Mouse (Mus musculus) hindbrain, embryonic 14.5 days (tissue): Measurements from ENCODE around the gene Rph3al. TPM values are rescaled to one million over a fixed set of nuclear protein-coding genes. Genes with fewer than 3 reads are reported as not detected.

ENCODE experiments used
- ATAC-seq: fragments of 200-750 bp; cut with Nextera tagmentation; 2 replicates; pipeline ENCODE4 v1.8.0; 2017; ENCODE audit warnings: moderate number of reproducible peaks, mild to moderate bottlenecking, moderate TSS enrichment, moderate library complexity; ENCODE audit not compliant: low FRiP score
- DNase-seq: peaks from one replicate; pipeline ENCODE4 v3.0.0-alpha.2; 2015; ENCODE audit warnings: low spot score
- H3K27ac ChIP-seq: fragments of 300-500 bp; sonication (generic); 2 replicates; pipeline ENCODE4 v1.5.1; 2014; ENCODE audit warnings: mild to moderate bottlenecking, moderate library complexity
- H3K27me3 ChIP-seq: fragments of 300-500 bp; sonication (generic); 2 replicates; pipeline ENCODE4 v1.6.1; 2014; ENCODE audit warnings: mild to moderate bottlenecking, low read length, mixed read lengths; ENCODE audit not compliant: control insufficient read depth, insufficient read depth
- H3K36me3 ChIP-seq: fragments of 300-500 bp; sonication (generic); replicated peaks from 2 replicates; pipeline ENCODE4 v1.6.1; 2014; ENCODE audit not compliant: control insufficient read depth, insufficient read depth
- H3K4me1 ChIP-seq: fragments of 300-500 bp; sonication (generic); replicated peaks from 2 replicates; pipeline ENCODE4 v1.6.1; 2014; ENCODE audit warnings: antibody characterized with exemption, low read length, mixed read lengths; ENCODE audit not compliant: control insufficient read depth, insufficient read depth
- H3K4me2 ChIP-seq: fragments of 300-500 bp; sonication (generic); replicated peaks from 2 replicates; pipeline ENCODE4 v1.6.1; 2014; ENCODE audit warnings: mild to moderate bottlenecking, moderate library complexity
- H3K4me3 ChIP-seq: fragments of 300-500 bp; sonication (generic); replicated peaks from 2 replicates; pipeline ENCODE4 v1.5.1; 2014; ENCODE audit warnings: mild to moderate bottlenecking, low read length
- H3K9ac ChIP-seq: fragments of 300-500 bp; sonication (generic); 2 replicates; pipeline ENCODE4 v1.6.1; 2014
- H3K9me3 ChIP-seq: fragments of 300-500 bp; sonication (generic); 2 replicates; pipeline ENCODE4 v1.6.1; 2016; ENCODE audit warnings: low read length; ENCODE audit not compliant: control insufficient read depth
- WGBS: fragments of 180-500 bp; shearing (Covaris S2); extraction: QIAGEN DNeasy Blood & Tissue Kit; methylation state at CpG from one replicate; pipeline ENCODE4 v1.1.7; 2014; 5-methylcytosine and 5-hydroxymethylcytosine counted together
- polyA plus RNA-seq: library from polyadenylated mRNA; unstranded; fragments of >200 nt; fragmentation: Nextera tagmentation; extraction: Ambion mirVana; gene quantifications from 2 replicates; pipeline ENCODE4 v1.2.1, GENCODE M21; 2014

Rph3al gene
- polyA plus RNA-seq, 1 experiment from 2014 or later = 2.9 TPM

DNA sequence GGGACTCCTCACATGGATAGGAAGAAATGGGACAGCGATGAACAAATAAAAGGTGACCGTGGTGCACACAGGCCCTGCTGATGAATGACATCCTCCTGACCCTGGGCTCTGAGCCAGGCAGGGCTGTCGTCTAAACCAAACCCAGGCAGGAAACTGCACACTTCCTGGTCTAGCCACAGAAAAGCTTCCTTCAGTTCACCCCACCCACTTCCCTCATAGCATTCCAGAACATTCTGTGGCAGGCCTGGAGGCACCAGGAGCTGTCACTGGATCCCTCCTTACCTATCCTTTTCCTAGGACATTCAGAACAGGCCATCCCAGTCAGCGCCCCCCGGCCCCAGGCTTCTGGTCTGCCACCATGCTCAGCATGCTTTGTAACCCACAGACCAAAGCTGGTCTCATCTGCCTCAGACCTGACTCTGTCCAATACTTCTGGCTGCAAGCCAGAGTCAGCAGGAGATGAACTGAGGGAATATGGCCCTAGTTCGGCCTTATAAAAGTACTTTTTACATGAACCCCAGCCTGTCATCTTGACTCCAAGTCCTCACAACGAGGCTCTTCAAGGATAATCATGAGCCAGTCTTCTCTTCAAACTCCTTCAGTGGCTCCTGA, 2.3 kb downstream of the Rph3al start:
- DNase-seq (no peak), ATAC-seq (no peak)
- WGBS = 60% methylated on average over 7 of the region's 7 CpGs
- no peaks in the 10 kb centered on the region for H3K9me3 ChIP-seq
- H3K27me3 ChIP-seq = no peaks in the 10 kb centered on the region
- 0 out of 2 replicates have a peak, but pooled peaks cover 11% of the 10 kb centered on the region for H3K4me1 ChIP-seq
- no peak overlapping the region for H3K4me3 ChIP-seq
- no peak overlapping the region for H3K27ac ChIP-seq
- H3K9ac ChIP-seq = no peak overlapping the region
- H3K4me2 ChIP-seq = no peak overlapping the region
- H3K36me3 ChIP-seq = no peaks in the 10 kb centered on the region

DNA sequence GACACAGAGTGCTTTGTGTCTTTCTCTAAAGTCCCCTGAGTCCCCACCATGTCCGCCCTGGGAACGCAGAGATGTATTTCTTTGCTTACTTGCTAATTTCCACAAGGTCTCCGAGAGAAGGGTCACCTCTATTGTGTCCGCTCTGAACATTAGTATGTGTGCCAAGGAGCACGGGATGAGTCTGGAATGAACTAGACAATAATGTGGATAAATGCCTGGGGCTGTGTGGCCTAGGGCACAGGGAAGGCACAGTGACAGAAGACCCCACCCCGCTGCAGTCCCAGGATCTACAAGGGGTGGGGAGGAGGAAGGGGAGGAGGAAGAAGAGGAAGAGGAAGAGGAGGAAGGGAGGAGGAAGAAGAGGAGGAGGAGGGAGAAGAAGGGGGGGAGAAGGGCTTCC, 3.8 kb downstream of the Rph3al start:
- H3K27me3 ChIP-seq = no peaks in the 10 kb centered on the region
- H3K4me2 ChIP-seq = no peak overlapping the region
- ATAC-seq = no peak
- H3K9me3 ChIP-seq = no peaks in the 10 kb centered on the region
- H3K27ac ChIP-seq = no peak overlapping the region
- no peak for DNase-seq
- H3K4me3 ChIP-seq = no peak overlapping the region
- 27% methylated on average over 6 of the region's 6 CpGs for WGBS
- H3K9ac ChIP-seq = no peak overlapping the region
- H3K36me3 ChIP-seq = no peaks in the 10 kb centered on the region
- 0 out of 2 replicates have a peak, but pooled peaks cover 11% of the 10 kb centered on the region for H3K4me1 ChIP-seq

DNA sequence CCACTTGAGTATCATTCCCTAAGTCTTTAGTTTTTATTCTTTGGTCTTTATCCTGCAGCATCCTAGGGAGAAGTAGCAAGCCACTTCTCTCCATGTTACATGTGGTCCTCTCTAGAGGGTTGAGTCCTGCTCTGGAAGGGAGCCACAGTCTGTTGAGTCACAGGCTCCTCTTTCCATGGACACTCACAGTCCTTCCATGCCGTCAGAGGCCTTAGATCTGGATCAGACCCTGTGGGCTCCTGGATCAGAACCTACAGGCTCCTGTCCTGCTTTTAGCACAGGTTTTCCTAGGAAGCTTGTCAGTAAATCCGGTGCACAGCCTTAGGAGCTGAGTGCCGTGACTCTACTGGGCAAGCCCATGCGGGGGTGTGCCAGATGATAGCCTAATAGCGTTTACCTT, 4.9 kb downstream of the Rph3al start:
- H3K4me2 ChIP-seq = no peak overlapping the region
- no peak overlapping the region for H3K9ac ChIP-seq
- 92% methylated on average over 5 of the region's 5 CpGs for WGBS
- no peaks in the 10 kb centered on the region for H3K9me3 ChIP-seq
- H3K27ac ChIP-seq = no peak overlapping the region
- ATAC-seq = no peak
- H3K36me3 ChIP-seq = no peaks in the 10 kb centered on the region
- no peak overlapping the region for H3K4me3 ChIP-seq
- DNase-seq = no peak
- H3K4me1 ChIP-seq = 0 out of 2 replicates have a peak, but pooled peaks cover 11% of the 10 kb centered on the region
- H3K27me3 ChIP-seq = no peaks in the 10 kb centered on the region

DNA sequence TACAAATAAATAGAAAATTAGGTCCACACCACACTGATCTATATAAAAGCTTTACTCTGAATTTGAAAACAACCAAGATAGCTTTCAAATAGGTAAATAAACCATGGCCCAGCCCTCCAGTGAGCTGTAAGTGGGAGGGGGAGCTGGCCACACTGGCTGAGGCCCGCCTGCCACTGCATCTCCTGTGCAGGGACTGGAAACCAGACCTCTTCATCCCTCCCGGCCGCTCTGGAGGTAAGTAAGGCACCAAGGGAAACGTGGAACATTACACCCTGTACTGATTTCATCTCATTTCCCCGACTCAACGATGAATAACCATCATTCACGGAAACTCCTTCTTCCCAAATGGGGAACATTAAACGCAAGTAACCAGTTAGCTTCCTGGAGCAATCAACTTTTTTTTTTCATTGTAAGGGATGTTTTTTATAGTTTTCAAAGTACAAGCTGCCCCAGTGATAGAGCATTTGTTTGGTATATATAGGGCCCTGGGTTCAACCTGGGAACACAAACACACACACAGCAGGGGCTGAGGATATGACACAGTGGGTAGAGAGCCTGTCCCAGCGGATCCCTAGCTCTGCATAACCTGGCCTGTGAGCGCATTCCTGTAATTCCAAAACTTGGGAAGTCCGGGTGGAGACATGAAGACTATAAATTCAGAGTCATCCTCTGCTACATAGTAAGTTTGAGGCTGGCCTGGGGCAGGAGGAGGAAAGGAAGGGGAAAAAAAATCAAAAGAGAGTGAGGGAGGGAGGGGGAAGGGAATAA, 7.1 kb downstream of the Rph3al start:
- Histone ChIP-seq H3K36me3 (no peaks in the 10 kb centered on the region), H3K27ac (no peak overlapping the region), H3K9me3 (no peaks in the 10 kb centered on the region), H3K4me2 (no peak overlapping the region), H3K4me1 (peaks cover 18% of the 10 kb centered on the region; the same call in 1 of the 2 replicates), H3K4me3 (no peak overlapping the region), H3K9ac (no peak overlapping the region), H3K27me3 (no peaks in the 10 kb centered on the region)
- WGBS = 60% methylated on average over 11 of the region's 11 CpGs
- no peak for DNase-seq
- ATAC-seq = no peak

DNA sequence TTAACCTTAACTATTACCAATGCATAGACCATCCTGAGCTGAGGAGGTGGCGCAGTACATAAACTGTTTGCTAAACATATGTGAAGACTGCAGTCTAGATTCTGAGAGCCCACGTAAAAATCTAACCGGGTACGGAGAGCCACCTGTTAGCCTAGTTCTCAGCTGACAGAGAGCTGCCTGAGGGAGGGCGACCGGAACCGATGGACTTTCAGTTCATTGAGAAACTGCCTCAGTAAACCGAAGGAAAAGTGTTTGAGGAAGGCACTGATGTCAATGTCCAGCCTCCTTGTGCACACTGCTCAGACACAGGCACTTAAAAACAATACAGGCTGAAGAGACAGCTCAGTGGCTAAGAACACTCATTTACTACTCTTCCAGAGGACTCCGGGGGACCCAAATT, 8.0 kb downstream of the Rph3al start:
- H3K36me3 ChIP-seq = no peaks in the 10 kb centered on the region
- H3K27ac ChIP-seq = no peak overlapping the region
- no peaks in the 10 kb centered on the region for H3K9me3 ChIP-seq
- no peak for DNase-seq
- no peak overlapping the region for H3K9ac ChIP-seq
- no peak overlapping the region for H3K4me2 ChIP-seq
- WGBS = 79% methylated on average over 9 of the region's 9 CpGs
- no peak for ATAC-seq
- H3K27me3 ChIP-seq = no peaks in the 10 kb centered on the region
- peaks cover 14% of the 10 kb centered on the region; the same call in 1 of the 2 replicates for H3K4me1 ChIP-seq
- H3K4me3 ChIP-seq = no peak overlapping the region

DNA sequence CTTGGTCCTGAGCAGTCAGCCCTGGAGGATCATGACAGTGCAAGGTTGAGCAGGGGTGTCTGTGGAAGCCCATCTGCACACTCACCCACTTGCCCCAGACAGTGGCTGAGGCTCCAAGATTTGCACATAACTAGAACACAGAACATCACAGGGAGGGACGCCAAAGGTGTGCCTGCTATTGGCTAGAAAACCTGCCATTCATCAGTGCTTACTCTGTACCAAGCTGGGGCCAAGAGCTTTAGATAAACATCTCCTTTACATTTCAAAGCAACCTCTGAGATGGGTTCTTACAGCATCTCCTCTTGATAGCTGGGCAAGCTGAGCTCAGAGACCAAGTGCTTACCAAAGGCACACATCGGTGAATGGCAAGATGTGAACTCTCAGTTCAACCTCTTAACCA, 10.3 kb downstream of the Rph3al start:
- H3K27ac ChIP-seq = no peak overlapping the region
- H3K27me3 ChIP-seq = no peaks in the 10 kb centered on the region
- no peaks in the 10 kb centered on the region for H3K9me3 ChIP-seq
- no peak overlapping the region for H3K9ac ChIP-seq
- H3K4me2 ChIP-seq = no peak overlapping the region
- H3K4me3 ChIP-seq = no peak overlapping the region
- ATAC-seq (no peak), DNase-seq (no peak)
- 84% methylated on average over 2 of the region's 2 CpGs for WGBS
- H3K36me3 ChIP-seq = no peaks in the 10 kb centered on the region
- peaks cover 7% of the 10 kb centered on the region; the same call in 1 of the 2 replicates for H3K4me1 ChIP-seq

DNA sequence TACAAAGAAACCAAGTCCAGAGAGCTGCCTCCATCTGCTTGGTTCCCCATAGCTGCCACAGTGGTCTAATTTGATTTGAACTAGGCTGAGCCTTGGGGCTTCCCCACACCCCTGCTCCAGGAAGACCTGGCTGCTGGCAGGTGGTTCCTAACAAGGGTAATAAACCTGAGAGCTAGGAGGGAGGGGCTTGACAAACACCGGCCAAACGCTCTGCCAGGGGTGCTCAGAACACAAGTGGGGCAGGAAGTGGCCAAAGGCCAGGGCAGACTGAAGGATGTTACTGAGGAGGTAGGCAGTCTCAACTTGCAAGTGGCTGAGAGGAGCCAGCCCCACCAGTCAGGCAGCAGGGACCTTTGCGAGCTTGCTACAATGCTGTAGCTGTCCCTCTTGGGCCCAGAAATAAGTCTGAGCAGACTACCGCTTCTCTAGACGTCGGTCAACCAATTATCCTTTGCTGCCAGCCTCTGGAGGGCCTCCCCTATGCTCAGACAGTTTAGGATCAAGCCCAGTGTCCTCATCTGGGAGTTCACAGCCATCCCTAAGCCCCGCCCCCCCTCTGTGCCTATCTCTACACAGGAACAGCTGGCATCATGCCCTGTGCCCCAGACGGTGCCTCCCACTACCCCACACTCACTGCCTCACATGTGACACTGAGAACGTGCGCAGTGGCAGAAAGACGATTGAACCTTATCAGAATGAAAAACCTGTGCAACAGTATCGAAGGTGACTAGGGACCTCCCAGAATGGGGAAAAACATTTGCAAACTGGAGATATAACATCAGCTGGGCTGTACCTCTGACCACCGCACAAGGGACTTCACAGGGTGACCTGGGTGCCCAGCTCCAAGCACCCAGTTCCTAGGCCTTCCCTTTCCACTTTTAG, 11.6 kb downstream of the Rph3al start:
- no peak overlapping the region for H3K27ac ChIP-seq
- no peak overlapping the region for H3K4me2 ChIP-seq
- DNase-seq = no peak
- no peaks in the 10 kb centered on the region for H3K36me3 ChIP-seq
- H3K9me3 ChIP-seq = no peaks in the 10 kb centered on the region
- WGBS = 57% methylated on average over 13 of the region's 13 CpGs
- H3K4me3 ChIP-seq = no peak overlapping the region
- H3K27me3 ChIP-seq = no peaks in the 10 kb centered on the region
- H3K9ac ChIP-seq = no peak overlapping the region
- no peak for ATAC-seq
- peaks cover 7% of the 10 kb centered on the region; the same call in 1 of the 2 replicates for H3K4me1 ChIP-seq

DNA sequence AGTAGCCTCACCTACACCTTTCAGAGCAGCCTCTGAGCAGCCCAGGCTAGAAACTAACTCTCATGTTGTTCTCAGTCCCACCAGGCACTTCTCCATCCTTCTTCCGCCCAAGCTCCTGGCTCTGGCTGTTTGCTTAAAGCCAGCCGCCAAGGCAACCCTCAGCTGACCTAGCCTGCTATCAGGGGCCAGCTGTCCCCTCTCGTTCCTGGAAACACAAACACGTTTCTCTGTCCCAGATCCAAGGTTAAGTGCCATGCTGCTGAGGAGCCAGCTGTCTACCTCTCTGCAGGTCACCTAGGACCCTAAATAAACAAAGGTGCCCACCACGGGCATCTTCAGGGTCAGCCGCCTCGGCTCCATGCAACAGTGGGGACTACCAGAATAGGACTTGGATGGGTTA, 12.4 kb downstream of the Rph3al start:
- no peak overlapping the region for H3K27ac ChIP-seq
- WGBS = 63% methylated on average over 7 of the region's 7 CpGs
- H3K4me3 ChIP-seq = no peak overlapping the region
- peaks cover 7% of the 10 kb centered on the region; the same call in 1 of the 2 replicates for H3K4me1 ChIP-seq
- H3K4me2 ChIP-seq = no peak overlapping the region
- no peak overlapping the region for H3K9ac ChIP-seq
- no peaks in the 10 kb centered on the region for H3K36me3 ChIP-seq
- DNase-seq = no peak
- H3K9me3 ChIP-seq = no peaks in the 10 kb centered on the region
- ATAC-seq = no peak
- no peaks in the 10 kb centered on the region for H3K27me3 ChIP-seq

DNA sequence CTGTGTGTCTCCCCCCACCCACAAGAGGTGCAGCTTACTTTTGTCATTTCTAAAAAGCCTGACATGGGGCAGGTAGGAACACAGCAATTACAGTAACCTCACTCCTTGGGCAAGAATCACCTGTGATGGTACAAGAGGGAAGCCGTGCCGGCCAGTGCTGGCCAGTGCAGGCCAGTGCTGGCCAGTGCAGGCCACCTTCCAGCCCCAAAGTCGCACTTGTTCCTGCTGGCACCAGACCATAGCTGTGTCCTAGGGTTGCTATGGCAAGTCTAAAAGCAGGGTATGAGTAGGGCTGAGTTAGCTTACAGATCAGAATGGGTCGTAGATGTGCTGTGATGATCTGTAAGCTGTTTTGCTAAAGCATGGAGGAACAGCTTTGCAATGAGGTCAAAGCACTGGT, 15.5 kb downstream of the Rph3al start:
- H3K27me3 ChIP-seq = no peaks in the 10 kb centered on the region
- no peak overlapping the region for H3K27ac ChIP-seq
- no peak overlapping the region for H3K4me2 ChIP-seq
- ATAC-seq (no peak), DNase-seq (no peak)
- no peaks in the 10 kb centered on the region for H3K36me3 ChIP-seq
- no peaks in the 10 kb centered on the region for H3K9me3 ChIP-seq
- H3K9ac ChIP-seq = no peak overlapping the region
- peaks cover 7% of the 10 kb centered on the region; the same call in 1 of the 2 replicates for H3K4me1 ChIP-seq
- 79% methylated on average over 4 of the region's 4 CpGs for WGBS
- no peak overlapping the region for H3K4me3 ChIP-seq
